Mouse (Mus musculus) spleen, embryonic (tissue): ENCODE measurements around the gene Trim61.

ENCODE experiments used
- CTCF ChIA-PET: fragments of 350-600 bp; sonication (Branson Sonifier 250); formaldehyde crosslinking; loops from one replicate; lab custom pipeline; 2022; lab: Charles Lee

Trim61 gene

DNA sequence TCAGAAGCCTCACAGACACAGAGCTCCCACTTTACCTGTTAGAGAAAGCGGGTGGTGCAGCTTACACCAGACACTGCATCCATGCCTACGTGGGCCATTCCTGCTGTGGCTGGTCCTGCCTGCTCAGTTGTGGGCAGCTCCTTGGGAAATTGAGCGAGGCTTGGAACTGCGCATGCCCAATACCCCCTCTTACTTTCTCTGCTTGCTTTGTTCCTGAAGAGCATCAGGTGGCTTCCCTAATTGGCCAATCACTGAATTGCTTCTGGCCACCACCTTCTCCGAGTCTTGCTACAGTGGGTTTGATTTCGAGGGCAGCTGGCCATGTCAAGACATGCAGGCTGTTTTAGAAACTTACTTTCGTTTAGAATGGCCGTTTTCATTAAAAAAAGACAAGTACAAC lies at the start of gene Trim61, which contains the start of gene Trim60:
TSS of gene Trim61 (minus strand) at position 101 of the 400 bp plus-strand sequence.
TSS of gene Trim60 (minus strand) at position 162 of the 400 bp plus-strand sequence.
- CTCF ChIA-PET: no interaction called here

DNA sequence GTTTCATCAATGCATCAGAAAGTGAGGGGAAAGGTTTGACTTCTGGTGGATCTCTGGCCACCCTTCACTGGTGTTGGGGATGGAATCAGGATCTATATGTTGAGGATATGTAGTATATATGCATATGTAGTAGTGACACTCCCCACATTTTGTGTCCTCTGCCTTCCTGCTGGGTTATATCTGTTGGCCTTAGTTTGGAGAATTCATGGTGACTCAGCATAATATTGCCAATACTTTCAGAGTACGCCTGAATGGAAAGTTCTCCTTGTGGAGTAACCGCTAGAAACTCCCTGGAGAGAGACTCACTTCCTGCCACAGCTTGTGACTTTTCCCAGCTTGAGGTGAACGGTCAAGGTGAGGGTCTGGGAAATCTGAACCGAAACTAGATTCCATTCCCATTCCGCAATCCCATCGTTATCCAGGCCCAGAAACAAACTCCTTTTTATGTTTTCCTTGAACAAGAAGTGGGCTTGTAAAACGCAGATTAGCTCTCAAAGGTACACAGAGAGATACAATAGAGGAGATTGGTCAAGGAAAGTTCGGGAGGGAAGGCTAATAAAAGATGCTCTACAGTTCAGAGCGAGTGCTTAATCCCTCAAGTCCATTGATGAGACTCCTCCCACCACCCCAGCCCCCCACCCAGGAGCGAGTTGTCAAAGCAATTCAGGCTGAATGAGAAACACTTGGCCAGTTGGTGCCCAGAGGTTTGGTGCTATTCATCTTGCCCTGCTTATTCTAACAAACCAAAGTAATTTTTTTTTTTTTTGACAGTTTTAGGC lies 49.6 kb upstream of the Trim61 start:
- CTCF ChIA-PET: no interaction called here

DNA sequence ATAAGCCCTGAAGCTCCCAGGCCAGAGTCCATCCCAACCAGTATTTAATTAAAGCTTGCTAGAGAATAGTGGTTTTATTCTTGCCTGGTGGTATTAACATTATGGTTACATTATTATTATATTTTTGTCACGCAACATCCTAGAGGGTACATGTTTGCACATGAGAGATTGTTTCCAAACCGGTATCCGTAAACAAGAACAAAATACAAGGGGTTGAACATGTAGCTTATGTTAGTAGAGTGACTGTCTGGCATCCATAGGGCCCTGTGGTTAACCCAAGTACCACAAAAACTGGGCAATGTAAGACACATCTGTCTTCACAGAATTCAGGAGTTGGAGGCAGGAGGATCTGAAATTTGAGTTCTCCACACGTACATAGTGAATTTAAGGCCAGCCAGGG lies 48.7 kb upstream of the Trim61 start:
- CTCF ChIA-PET: no interaction called here

DNA sequence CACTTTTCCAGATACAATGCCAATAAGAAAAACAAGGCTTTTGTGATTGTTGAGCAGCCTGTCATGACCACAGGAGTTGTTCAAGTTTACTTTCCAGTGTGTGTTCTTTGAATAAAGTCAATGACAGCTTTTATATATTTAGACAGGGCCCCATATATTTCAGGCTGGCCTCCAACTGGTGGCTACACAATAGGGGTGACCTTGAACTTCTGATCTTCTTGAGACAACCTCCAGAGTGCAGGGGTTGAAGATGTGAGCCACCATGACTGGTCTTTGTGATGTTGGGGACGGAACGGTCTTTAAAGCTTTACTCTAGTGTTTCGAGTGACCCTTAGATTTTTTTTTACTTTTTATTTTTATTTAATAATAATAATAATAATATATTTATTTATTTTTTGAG lies 47.3 kb upstream of the Trim61 start:
- CTCF ChIA-PET: no interaction called here

DNA sequence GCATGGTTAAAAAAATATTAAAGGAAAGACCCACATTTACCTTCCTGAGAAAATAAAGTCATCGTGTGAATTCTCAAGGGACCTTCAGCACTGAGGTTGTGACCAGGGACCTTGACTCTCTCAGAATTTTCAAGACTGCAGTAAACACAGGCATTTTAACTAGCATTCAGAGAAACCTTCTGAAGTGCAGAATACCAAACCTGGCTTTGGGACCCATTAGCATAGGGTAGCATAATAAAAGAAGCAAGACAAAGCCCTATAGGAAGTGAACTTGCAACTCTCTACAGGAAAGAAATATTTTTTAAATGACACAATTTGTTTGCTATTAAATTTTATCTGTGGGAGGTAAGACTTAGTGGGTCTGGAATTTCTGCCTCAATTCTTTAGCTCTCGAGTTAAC lies 45.7 kb upstream of the Trim61 start:
- CTCF ChIA-PET: no interaction called here

DNA sequence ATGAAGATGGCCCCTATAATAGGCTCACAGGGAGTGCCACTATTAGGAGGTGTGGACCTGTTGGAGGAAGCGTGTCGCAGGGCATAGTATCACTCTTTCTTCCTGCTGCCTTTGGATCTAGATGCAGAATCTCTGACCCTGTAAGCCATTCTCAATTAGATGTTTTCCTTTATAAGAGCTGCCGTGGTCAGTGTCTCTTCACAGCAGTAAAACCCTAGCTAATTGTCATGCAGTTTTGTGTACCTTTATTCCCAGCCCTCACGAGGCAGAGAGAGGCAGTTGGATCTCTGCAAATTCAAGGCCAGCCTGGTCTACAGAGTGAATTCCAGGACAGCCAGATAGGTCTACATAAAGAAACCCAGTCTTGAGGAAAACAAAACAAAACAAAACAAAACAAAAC lies 43.9 kb upstream of the Trim61 start:
- CTCF ChIA-PET: no interaction called here

GRCm38 (mm10) chr8:65056722-65057121 lies 38.4 kb upstream of the Trim61 start:
- CTCF ChIA-PET: no interaction called here

DNA sequence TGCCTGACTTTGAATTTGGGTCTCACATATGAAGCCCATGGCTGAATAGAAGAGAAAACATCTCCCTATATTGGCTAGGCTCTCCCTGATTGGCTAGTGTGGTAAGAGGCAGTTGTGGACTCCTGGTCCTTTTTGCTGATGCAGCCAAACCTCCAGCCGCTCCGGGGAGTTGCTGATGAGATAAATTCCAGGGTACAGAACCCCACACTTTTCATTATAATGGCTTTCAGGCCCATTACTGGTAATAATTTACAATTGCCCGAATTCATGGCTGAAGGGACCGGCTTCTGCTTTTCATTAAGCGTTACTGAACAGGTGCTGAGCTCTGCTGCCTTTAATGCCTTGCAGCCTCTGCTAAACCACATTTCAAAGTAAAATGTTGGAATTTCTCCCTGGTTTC lies 35.6 kb upstream of the Trim61 start:
- CTCF ChIA-PET: no interaction called here

GRCm38 (mm10) chr8:65053554-65053953 lies 35.2 kb upstream of the Trim61 start:
- CTCF ChIA-PET: no interaction called here

DNA sequence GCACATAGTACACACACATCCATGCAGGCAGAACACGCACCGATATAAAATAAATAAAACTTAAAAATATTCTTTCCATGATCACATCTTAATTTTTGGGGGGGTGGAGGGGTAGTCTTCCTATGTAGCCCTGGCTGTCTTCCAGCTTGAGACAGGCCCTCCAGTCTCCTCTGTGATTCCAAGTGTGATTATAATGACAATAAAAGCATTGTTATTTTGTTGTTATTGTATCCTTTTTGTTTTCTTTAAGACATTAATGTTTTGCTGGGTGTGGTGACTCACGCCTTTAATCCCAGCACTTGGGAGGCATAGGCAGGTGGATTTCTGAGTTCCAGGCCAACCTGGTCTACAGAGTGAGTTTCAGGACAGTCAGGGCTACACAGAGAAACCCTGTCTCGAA lies 29.5 kb upstream of the Trim61 start:
- CTCF ChIA-PET: no interaction called here

- CTCF ChIA-PET: no interaction called here
Measured at GRCm38 (mm10) chr8:65047193-65047592, 28.9 kb upstream of the Trim61 start.

GRCm38 (mm10) chr8:65046565-65046964 lies 28.2 kb upstream of the Trim61 start:
- CTCF ChIA-PET: no interaction called here

GRCm38 (mm10) chr8:65037117-65037533 lies 18.8 kb upstream of the Trim61 start, which contains the start of gene Apela:
Apela (minus strand) TSS chr8:65037336.
- CTCF ChIA-PET: no interaction called here

DNA sequence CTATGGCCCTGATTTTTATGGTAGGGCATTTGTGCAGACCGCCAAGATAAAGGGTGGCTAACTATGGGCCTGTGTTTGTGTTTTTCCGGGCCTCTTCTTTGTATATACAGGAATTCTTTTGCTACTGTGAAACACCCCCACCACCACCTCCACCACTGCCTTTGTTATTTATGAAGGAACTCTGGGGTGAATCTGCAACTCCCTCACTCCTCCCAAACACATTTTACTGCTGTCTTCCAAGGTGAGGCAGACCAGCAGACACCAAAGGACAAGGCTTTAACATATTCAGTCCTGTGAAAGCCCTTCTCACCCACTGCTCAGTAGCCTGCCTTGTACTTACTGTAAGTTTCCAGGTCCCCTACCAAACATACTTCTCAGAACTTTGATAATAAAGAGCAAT lies 15.8 kb upstream of the Trim61 start:
- CTCF ChIA-PET: interaction anchor here (0.7 kb wide), 1 partner anchor 91 kb away, joined by 12 read pairs; no protein-coding TSS in a partner anchor

GRCm38 (mm10) chr8:65033056-65033455 lies 14.7 kb upstream of the Trim61 start:
- CTCF ChIA-PET: no interaction called here

- CTCF ChIA-PET: no interaction called here
Measured at GRCm38 (mm10) chr8:65032107-65032506, 13.8 kb upstream of the Trim61 start.

DNA sequence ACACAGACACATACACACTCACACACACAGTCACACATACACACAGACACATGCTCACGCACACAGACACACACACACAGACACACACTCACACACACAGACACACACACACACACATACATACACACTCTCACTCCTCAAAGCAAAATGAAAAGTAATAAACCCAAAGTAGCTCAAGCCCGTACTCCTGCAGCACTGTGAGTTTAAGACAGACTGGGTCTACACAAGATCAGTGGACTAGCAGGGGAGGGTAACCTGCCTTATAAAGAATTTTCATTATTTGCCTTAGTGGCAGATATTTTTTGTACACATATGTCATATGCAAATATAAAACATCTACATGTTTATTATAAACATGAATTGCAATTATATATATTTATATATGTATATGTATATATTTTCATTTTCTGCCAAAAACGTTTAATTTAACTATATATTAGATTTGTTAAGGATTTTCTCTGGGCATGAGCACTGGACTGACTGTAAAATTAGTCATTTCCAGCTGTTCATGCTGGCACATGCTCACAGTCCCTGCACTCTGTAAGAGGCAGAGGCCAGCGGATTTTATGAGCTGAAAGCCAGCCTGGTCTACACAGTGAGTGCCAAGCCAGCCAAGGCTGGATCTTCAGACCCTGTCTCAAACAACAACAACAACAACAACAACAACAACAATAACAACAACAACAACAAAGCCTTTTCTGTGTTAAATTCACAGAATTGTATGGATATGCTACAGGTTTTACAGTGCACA lies 12.6 kb upstream of the Trim61 start:
- CTCF ChIA-PET: no interaction called here

- CTCF ChIA-PET: no interaction called here
Measured at GRCm38 (mm10) chr8:65029776-65030175, 11.5 kb upstream of the Trim61 start.

GRCm38 (mm10) chr8:65028959-65029686 lies 10.8 kb upstream of the Trim61 start:
- CTCF ChIA-PET: no interaction called here

- CTCF ChIA-PET: interaction anchor here (0.6 to 0.7 kb wide), 3 partner anchors 116 to 1475 kb away, joined by 3 to 11 read pairs (median 6); no protein-coding TSS in a partner anchor
Measured at GRCm38 (mm10) chr8:65022485-65022884, 4.2 kb upstream of the Trim61 start.

- CTCF ChIA-PET: interaction anchor here (0.6 kb wide), 1 partner anchor 63 kb away, joined by 3 read pairs; no protein-coding TSS in a partner anchor
Measured at GRCm38 (mm10) chr8:65007616-65008015, 10.7 kb downstream of the Trim61 start.

DNA sequence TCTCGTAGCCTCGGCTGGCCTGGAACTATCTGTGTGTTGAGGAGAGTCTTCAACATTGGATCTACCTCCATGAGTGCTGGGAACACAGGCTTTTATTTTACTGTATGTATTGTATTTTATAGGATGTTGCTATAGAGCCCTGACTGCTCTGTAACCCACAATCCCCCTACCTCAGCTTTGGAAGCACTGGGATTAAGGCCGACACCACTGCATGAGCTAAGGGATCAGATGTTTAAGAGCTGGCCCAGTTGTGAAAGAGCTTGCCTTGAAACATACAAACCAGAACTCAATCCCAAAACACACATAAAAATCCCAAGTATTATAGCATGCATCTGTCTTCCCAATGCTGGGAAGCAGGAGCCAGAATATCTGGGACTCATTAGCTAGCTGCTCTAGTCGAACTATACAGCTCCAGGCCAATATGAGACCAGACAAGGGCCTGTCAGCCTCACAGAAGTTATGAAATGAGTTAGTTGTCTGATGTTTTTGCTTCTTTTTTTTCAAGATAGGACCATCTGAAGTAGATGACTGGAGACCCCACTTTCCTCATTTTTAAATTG lies 19.4 kb downstream of the Trim61 start:
- CTCF ChIA-PET: no interaction called here
